Mouse (Mus musculus) urinary bladder, postnatal 25 days (tissue): ENCODE results near the gene Rnf19b.
A peak's percentile ranks its signal among the peaks of the same experiment; 100 is the strongest.

Experiments used
- DNase-seq: peaks from one replicate; pipeline ENCODE4 v3.0.0; 2022; ENCODE audit warnings: low spot score

Gene Rnf19b

DNA sequence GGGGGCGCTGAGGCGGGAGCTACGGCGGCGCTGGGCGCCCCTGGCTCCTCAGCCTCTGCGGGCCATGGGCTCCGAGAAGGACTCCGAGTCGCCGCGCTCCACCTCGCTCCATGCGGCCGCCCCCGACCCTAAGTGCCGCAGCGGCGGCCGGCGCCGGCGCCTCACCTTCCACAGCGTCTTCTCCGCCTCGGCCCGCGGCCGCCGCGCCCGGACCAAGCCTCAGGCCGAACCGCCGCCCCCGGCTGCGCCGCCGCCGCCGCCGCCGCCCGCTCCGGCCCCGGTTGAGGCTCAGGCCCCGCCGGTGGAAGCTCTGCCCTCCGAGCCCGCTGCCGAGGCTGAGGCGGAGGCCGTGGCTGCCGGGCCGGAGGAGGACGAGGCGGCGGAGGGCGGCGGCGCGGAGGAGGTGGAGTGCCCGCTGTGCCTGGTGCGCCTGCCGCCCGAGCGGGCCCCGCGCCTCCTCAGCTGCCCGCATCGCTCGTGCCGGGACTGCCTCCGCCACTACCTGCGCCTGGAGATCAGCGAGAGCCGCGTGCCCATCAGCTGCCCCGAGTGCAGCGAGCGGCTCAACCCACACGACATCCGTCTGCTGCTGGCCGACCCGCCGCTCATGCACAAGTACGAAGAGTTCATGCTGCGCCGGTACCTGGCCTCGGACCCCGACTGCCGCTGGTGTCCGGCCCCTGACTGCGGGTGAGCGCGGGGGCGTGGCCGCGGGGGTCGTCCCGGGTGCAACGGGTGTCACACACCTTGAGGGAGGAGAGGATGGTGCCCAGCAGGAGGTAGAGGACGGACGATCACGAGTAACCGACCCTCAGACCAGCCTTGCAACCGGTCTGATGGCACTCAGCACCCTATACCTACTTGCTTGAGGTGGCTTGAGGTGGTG, at the start of gene Rnf19b:
TSS of gene Rnf19b (plus strand) at position 65 of the 886 bp plus-strand sequence.
- peak; percentile 45 for DNase-seq

DNA sequence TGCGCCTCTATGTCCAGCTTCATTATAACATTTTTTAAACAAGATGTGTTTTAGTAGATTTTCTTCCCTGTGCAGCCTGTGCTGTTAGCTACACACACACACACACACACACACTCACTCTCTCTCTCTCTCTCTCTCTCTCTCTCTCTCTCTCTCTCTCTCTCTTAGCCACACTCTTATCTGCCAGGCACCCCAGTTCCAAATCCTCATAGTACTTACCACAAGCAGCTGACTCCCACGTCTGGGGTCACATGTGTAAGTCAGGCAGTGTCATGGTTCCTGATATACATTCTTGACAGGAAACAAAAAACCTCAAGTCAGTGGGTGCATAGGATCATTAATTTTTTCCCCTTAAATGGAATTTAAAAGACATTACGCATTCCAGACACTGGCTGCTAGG, 49.4 kb upstream of the Rnf19b start:
- no peak for DNase-seq

DNA sequence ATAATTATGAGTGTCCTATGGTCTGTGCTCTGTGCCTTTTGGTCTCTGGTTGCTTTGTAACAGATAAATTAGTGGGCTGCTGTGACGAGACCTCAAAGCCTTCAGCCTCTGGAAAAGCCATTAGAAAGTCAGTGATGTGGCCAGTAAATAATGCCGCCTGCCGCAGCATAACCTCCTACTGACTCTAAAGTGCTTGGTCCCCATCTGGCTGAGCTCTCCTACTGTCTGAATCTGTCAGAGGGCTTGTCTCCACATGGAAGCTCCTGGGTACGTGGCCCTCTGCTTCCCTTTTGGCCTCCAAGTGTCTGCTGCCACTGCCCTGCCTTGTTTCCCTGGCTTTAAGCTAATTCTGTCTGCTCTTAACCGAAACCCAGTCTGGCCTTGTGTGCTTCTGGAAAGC, 48.5 kb upstream of the Rnf19b start:
- no peak for DNase-seq

DNA sequence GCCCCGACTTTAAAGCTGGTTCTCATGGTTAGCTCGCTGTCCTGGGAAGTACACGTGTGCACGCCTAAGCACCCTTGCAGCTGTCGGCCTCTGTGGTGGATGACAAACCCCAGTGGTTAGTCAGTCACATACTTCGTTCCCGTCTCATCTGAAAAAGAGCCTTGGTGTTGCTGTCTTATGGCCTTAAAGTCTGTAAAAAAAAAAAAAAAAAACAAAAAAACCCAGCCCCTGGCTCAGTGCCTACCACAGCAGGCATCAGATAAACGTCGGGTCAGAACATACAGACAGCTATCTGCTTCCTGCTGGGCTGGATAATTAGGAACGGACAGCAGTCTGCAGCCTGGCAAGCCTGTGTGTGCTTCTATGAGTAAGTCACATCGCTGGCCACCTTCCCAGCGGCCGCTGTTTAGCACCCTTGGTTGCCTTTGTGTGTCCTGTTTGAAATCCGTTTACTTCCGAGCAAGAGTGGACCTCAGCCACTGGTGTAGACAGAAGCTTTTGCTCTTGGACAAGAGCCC, 46.4 kb upstream of the Rnf19b start:
- DNase-seq: peak; percentile 39

- no peak for DNase-seq
Observed at GRCm38 (mm10) chr4:129013151-129013864, 44.8 kb upstream of the Rnf19b start.

DNA sequence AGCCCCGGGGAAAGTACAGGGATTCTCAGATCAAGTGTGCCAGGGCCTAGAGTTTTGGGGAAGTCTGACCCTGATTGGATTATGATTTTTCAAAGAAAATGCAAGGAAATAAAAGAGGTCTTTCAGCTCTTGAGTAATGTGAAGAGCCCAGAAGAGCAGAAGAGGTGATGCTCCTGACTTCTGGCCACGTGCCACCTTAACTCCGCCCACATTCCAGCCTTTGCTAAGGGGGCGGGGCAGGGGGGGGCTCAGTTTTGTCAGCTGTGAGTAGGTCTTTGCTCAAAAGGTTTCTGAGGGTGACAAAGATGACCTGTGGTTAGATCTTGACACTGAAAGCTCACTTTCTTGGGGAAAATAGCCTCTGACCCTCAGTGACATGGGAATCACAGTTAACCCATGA, 41.7 kb upstream of the Rnf19b start:
- no peak for DNase-seq

DNA sequence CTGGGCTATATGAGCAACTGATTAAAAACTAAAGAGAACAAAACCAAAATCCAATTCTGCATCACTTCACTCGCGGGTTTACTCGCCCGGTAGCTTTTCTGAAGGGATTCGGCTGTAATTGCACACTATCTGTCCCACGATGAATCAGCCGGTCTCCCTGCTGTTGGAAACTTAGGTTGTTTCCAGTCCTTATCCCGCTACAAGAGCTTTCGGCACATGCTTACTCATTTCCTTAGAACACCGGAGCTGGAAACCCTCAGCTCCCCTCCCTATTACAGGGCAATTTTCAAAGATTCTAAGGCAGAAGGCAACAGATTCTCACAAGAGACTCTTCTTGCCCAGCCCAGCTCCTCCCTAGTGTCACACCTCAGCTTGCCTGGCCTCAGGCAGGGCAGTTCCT, 40.9 kb upstream of the Rnf19b start:
- DNase-seq: no peak

DNA sequence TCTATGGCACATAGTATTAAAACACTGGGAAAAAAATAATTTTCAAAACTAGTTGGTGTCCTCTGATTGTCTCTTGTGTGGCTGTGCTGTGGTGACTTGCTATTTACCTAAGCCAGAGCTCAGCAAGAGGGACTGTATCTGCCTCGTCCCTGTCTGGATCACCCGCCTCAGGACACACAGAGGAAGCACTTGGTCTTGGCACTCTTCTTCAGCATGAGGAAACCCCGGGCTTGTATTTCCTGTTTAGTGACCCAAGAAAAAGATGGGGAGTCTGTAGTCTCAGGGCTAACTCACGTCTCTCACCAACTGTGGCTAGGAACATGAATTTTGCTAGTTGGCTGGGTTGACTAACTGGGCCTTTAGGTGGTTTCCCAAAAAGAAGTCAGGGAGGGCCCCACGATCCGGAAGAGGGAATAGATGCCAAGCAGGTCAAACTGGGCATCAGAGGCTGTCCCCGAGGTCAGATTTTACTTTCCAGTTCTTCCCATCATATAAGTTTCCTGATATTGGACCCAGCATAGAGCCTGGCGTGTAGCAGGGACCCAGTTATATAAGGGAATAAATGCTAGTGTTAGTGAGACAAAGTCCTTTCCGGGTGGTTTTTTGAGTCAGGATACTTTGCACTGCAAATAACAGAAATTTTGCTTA, 39.2 kb upstream of the Rnf19b start:
- no peak for DNase-seq

- DNase-seq: no peak
Observed at GRCm38 (mm10) chr4:129019788-129020187, 38.3 kb upstream of the Rnf19b start.

- peak; percentile 49 for DNase-seq
Observed at GRCm38 (mm10) chr4:129020454-129020853, 37.6 kb upstream of the Rnf19b start.

DNA sequence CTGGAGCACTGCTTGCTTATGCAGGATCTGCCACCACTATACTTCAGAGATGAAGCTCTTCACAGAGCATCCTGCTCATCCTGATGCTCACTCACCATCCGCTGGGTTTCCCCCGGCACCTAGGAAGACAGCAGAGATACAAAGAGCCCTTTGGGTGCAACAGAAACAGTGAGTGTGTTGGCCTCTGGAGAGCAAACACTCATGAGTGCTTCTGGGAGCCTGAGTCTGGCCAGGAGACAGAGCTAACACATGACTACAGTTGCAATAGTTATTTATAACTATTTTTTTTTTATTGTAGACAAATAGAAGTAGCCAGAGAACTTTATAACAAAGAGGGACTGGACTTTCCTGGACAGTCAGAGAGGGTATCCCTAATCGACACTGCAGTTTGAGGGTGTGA, 36.6 kb upstream of the Rnf19b start:
- DNase-seq: no peak

- DNase-seq: no peak
Observed at GRCm38 (mm10) chr4:129021886-129022285, 36.2 kb upstream of the Rnf19b start.

- no peak for DNase-seq
Observed at GRCm38 (mm10) chr4:129023884-129024283, 34.2 kb upstream of the Rnf19b start.

DNA sequence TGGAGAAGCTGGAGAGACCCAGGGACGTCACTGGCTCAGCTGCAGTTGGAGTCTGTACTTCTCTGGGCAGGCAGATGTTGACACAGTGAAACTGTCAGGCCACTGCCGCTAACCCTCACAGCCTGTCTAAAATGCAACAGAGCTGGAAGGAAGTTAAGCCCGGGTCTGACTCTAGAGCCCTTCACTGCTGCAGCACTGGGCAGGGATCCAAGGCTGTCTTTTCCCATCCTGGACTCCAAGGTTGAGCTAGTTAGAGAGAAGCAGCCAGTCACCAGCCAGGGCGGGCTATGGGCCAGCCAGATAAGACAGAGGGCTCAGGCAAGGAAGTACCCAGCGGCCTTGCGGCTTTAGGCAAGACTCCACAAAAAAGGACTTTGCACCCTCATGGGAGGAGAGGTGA, 33.3 kb upstream of the Rnf19b start:
- DNase-seq: no peak

- DNase-seq: no peak
Observed at GRCm38 (mm10) chr4:129025707-129026106, 32.4 kb upstream of the Rnf19b start.

DNA sequence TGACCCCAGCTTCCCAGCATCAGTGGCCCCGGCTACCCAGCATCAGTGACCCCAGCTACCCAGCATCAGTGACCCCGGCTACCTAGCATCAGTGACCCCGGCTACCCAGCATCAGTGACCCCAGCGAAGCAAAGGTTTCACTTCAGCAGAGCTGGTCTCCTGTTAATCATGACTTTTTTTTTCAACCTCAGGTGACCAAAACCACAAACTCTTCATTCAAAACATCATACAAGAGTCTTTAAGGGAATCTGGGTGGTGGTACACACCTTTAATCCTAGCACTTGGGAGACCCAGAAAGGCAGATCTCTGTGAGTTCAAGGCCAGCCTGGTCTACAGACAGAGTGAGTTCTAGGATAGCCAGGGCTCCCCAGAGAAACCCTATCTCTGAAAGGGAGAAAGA, 27.3 kb upstream of the Rnf19b start:
- no peak for DNase-seq

GRCm38 (mm10) chr4:129031408-129031965, 26.6 kb upstream of the Rnf19b start:
- DNase-seq: no peak

GRCm38 (mm10) chr4:129032133-129032962, 25.7 kb upstream of the Rnf19b start:
- DNase-seq: no peak

- peak; percentile 72 for DNase-seq
Observed at GRCm38 (mm10) chr4:129032963-129033951, 24.8 kb upstream of the Rnf19b start.

DNA sequence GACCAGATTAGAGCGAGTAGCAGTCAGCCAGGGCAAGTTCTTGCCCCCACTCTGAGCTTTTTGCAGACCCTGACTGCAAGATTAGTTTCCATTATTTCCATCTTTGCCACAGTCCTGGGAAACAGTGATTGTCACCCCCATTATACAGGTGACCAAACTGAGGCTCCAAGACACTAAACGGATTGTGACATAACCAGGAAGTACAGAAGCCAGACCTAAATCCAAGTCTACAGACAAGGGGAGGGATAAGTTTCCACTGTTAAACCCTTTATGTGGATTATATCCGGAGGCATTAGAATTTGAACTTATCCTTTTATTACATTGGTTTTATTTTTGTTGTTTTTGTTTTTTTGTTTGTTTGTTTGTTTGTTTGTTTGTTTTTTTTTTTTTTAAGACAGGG, 23.8 kb upstream of the Rnf19b start:
- no peak for DNase-seq
